Mouse (Mus musculus) MEL-GATA-1-ER (cell line): ENCODE results near the gene Taf9.

Source experiments
- DNase-seq: peaks from one replicate; pipeline ENCODE4 v3.0.0-alpha.2; 2012; ENCODE audit warnings: low read depth; ENCODE audit errors: extremely low read depth

Taf9 gene

DNA sequence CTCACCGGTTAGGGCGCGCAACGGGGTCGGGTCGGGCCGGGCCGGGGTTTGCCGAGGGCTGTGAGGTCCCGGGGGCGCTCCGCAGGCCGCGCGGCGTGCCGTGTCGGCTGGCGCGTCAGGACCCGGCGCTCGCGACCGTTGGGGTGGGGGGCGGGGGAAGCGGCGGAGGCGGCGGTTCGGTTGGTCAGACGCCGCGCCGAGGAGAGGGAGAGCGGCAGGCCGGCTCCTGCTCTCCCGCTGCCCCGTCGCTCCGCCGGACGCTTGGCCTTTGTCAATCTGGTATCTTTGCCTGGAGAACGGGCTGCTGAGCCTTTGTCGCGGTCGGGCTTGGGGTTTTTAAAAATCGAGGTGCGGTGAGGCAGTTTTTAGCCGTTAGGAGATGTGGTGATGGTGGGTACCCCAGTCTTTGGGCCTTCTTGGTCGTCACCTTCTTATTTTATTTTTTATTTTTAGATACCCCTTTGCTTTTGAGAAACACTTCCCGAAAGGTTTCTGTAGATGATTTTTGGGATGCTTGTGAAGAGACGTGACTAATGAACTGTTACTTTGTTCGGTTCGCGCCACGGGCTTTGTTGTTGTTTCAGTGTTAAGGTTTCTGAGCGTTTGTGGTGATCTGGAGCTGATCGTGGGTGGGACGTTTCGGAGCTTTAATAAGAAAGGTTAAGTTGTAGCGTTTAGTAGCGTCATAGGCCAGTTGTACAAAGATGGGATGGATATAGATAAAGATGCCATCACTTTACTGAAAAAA, at the start of gene Taf9:
Gene Taf9 (plus strand): TSS at position 141 of the 748 bp plus-strand sequence.
- DNase-seq: no peak

DNA sequence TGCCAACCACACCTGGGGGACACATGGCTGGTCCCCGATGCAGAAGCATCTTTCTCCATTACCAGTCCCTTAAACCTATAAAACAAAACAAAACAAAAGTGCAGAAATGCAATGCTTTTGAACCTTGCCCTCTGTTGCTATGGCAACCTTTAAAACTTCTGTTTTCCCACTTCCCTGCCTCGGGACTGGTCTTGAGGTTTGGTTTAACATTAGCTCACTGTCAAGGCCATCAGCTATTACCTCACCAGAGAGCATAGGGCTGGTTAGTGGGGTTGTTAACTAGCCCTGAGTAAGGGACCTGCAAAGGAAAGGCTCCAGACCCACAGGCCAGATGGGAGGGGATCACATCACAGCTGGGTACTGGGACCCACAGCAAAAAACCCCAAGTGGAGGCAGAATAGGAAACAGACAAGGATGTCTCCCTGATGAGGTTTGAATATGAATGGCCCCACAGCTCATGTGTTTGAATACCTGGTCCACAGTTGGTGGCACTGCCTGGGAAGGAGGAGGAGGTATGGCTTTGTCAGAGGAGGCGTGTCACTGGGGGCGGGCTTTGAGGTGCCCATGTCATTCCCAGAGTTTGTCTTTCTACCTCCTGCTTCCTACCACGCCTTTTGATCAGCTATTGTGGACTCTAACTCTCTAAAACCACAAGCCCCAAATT, 49.0 kb upstream of the Taf9 start:
- no peak for DNase-seq

DNA sequence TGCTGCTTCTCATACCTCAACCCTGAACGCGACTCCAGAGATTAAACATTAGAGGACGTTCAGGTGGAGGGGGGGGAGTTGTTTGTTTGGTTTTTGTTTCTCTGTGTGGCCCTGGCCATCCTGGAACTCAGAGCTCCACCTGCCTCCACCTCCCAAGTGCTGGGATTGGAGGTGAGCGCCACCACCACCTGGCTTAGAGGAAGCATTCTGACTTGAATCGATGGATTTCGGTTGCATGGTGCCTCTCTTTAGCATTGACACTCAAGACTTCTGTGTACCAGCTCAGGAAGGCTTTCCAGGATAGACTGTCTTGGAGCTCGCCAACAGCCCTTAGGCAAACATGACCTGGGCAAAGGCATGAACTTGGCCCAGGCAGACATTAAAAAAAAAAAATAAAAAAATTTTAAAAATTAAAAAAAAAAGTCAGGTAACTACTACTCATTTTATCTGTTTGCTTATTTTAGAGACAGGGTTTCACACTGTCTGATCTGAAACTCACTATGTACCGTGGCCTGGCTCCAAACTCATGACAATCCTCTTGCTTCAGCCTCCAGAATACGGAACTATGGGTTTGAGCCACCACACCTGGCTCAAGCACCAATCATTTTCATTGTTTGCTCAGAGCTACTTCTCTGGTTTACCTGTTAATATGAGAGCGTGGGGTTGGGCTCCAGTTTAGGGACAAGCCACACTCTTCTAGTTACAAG, 48.2 kb upstream of the Taf9 start:
- DNase-seq: no peak

DNA sequence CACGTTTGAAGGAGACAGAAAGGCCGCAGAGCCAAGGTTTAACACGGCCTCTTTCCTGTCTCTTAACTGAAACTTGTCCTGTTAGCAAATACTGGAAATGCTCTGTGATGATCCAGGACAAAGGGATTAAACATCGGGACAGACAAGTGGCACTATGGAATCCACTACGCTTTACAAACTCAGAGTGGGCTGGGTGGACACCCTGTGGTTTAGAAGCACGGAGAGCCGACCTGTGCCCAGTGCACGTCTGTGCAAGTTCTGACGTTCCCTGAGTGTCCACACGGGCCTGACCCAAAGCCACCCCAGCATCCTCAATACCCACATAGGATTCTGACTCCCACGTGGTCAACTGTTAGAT, 47.7 kb upstream of the Taf9 start:
- no peak for DNase-seq

DNA sequence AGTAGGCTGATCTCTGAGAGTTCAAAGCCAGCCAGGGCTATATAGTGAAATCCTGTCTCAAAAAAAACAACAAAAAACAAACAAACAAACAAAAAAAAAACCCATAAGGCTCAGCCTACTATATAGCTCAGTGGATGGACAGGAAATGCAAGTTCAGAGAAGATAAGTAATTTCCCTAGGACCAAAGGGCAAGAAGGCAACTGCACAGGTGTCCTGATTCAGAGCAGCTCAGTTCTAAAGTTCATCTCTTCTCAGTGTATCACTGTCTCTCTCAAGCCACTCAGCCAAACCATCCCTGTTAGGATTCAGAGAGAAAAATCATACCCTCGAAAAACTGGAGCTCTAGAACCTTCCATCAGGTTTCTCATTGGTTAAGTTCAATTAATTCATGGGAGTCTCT, 45.5 kb upstream of the Taf9 start:
- DNase-seq: no peak

DNA sequence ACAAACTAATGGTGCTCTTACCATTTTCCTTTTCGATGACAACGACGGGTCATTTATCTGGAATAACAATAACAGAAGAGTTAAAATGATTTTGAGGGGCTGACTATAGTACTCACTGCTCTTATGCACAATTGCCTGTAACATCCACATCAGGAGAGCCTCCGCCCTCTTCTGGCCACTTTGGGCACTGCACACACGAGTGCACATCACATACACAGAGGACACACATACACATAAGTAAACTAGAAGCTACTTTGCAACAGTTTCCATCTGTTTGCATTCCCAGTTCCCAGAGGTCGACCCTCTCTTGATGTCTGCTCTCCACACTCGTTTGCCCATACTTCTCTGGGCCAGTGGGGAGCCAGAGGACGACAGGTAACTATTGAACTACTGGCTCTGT, 43.6 kb upstream of the Taf9 start:
- peak; percentile 2 for DNase-seq

DNA sequence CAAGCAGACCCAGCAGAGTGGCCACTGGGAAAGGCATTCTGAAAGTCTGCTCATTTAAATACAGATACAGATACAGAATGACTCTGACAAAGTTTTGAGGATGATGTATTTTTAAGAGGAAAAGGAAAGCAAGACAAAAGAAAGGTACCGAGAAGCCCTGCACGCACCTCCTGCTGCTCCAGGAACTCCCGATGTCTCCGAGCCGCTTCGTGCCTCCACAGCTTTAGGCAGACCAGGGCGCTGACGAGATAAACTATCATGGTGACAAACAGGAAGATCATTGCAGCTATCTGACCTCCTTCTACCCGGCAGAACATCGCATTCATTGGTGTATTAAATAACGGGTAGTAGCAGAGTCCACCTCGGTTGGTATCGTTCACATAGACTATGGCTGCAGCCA, 40.1 kb upstream of the Taf9 start:
- DNase-seq: no peak

DNA sequence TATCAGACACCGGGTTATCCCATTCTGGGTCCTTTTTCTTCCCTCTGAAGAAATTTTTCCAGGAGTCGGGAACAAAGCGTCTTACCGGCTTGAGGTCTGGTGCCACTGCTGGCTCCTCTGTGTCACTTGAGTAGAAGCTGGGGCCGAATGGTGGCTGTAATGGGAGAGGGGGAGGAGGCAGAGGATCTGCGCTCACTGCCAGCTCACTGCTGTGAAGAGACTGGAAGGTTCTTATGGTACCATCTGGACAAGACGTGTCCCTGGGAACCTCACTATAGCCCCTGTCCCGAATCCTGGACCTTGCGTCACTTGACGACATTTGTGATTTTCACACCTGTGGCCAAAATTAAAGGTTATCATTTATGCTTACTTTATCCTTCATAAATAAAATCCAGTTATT, 39.1 kb upstream of the Taf9 start:
- DNase-seq: no peak

DNA sequence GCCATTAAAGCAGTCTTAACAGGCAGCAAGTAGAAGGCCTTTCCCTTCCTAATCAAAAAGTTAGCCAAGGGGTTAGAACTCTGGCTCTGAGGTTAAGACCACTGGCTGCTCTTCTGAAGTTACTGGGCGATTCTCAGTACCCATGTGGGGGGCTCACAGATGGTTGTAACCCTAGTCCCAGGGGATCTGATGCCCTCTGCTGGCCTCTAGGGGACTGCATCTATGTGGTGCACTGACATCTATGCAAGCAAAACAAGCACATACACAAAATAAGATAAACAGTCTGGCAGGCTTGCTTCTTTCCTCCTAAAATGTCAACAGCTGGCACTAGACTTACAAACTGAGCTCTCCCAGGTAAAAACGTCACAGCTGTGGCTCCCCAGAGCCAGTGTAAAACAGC, 38.5 kb upstream of the Taf9 start:
- DNase-seq: peak; percentile 16

DNA sequence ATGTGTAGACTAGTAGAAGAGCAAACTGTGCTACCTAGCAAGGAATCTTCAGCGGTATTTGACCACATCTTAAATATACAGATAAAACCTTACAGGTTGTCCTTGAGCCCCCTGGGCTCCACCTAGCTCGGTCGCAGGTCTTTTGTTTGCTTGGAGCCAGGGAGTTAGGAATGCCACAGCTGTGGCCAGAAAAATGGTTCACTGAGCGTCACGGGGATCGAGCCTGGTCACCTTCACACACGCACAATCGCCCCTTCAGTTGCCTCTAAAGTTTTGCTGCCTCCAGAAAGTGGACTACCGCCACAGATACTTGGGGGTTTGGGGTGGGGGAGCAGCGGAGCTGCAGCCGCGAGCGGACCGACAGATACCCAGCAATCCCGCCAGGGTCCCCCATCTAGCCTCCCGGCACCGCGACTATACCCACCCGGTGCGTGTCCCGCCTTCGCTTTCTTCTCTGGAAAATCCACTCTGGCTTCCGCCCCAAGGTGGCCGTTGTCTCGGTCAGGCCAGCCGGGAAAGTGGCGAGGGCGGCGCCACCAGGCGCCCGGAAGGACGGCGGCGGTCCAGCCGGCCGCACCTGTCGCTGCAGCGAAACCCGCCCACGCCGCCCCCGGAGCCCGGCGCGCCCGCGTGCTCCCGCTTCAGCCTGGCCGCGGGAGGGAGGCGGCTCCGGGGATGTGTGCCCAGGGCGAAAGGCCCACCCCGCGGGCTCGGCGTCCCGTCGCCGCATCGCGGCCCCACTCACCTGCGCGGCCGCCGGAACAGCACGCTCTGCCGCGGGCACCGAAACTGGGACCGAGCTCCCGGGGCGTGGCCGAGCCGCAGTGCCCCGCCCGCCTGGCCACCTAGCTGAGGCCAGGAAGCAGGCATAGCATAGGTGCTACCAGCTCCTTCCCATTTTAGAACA, 34.9 kb upstream of the Taf9 start, which contains the start of gene Marveld2:
Gene Marveld2 (minus strand): TSS at position 791 of the 907 bp plus-strand sequence.
- DNase-seq: no peak

DNA sequence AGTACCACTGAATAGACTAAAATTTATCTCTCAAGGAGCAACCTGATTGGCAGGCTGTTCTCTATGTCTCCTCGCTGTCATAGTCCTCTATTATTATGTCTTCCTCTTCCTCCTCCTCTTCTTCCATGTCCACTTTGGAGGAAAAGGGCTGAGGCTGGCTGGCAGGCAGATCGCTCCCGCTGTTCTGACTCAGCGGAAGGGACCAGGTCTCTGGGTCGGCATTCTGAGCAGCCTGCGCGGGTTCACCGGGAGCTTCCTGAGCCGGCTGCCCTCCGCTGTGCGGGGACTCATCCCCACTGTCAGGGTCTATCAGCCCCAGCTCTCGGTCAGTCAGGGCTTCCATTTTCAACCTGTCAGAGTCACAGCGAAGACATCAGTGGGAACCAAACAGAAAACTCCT, 33.8 kb upstream of the Taf9 start:
- DNase-seq: no peak

DNA sequence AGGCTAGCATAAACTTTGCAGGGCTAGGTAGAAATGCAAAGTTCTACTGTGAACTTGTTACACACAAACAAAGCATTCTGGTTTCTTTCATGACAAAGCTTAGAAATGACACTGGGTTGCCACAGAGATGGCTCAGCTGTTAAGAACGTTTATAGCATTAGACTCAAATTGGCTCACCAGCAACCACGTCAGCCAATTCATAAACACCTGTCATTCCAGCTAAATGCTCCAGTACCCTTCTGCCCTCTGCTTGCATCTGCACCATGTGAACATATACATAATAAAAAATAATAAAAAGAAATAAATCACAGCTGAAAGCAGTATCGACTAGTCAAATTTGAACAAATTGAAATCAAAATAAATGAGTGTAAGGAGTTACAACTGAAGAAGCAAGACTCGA, 29.1 kb upstream of the Taf9 start:
- DNase-seq: no peak

DNA sequence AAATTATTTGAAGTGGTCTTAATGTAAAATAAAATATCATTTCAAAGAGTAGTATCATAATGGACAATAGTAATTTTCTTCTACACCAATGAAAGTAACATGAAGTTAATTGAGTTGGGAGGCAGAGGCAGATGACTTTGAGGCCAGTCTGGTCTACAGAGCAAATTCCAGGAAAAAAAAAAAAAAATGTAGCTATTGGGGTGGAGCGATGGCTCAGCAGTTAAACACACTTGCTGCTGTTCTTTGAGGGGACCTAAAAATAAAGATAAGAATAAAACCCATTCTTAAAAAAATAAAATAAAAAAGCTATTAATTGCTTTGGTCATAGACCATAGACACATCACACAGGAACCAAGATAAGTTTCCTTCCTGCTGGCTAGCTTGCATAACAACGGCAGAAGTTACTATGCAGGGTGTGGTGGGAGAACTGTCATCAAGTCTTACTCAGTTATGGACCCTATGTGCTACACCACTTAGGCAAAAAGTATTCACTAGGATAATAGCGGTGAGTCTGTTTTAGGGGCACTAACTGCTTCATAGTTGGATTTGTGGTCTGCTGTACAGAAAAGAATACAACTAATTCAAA, 17.2 kb upstream of the Taf9 start:
- peak; percentile 85 for DNase-seq

DNA sequence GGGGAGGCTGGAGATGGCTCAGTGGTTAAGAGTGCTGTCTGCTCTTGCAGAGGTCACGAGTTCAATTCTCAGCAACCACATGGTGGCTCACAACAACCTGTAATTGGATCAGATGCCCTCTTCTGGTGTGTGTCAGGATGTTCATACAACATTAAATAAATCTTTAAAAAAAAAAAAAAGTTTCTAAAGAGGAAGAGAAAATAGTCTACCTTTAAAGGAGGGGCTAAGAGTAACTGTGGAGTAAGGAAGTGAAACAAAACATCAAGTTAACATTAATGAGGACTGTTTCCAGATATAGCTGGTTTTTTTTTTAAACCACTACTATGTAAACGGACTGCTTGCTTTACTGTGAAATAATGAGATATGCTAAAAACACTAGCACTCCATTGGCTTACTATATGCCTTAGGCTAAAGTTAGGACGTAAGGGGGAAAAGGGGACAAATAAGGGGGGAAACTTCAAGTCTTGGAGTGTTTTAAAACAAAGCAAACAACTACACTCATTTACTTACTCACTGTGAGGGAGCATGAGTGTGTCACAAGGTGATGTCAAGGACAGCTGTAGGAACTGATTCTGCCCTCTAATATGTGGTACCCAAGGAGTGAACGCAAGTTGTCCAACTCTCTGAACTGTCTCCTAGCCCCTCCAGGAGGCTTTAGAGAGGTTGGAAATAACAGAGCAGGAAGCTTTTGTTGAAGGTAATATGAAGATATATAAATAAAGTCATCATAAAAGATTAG, 8.7 kb upstream of the Taf9 start:
- no peak for DNase-seq

DNA sequence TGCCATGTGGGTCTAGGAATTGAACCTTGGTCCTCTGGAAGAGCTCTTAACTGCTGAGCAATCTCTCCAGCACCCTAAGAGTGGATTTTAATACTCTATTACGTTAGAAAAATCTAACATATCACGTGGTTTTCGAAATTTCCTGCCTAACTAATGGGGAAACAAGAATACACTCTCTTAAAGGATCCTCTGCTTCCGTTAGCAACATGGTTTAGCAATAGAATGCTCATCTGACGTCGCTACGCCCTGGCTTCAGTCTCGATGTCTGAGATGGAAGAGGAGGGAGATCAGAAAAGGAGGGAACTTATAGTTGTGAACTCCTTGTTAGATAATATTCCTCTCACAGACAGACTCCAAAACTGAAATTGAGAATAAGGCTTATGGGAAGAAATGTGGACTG, 3.2 kb upstream of the Taf9 start:
- DNase-seq: no peak

DNA sequence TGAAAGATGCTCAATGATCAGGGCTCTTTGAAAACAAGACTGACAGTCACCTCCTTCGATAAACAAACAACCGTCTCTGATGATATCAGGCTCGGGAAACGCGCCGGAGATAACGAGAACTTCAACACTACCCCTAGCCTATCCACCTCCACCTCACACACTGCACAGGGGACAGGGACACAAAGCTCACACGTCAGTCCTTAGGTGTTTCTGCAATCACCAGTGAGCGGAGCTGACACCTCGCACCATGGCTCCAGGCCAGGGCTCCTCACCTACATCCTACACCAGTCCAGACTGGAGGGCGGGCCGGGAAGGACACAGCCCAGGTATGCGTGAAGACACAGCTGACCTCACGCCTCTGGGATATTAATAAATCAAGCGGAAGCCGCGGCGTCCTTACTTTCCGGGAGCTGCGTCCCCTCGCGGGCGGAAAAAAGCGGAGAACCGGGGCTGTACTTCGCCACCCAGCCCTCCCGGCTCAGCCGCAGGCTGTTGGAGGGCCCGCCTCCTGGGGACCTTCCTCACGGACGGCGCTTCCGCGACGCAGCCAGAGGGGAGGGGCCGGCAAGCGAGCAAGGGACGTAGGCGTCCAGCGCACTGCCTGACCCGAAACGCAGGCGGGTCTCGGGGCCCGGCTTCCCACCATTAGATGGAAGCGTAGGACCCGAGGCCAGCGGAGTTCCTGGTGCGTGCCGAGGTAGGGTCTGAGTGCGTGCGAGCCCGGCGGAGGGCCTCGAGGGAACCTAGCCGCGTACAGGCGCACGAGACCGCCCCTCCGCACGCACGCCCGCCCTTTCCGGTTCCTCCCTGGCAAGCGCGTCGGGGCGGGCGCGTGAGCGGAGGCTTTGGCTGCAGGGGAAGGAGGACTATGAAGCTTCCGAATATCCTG, 585 bp upstream of the Taf9 start, which contains the start of the genes Ak6 and Rad17:
Gene Ak6 (plus strand): TSS at position 430 of the 889 bp plus-strand sequence.
Gene Rad17 (minus strand): TSS at position 502 of the 889 bp plus-strand sequence.
- DNase-seq: peak; percentile 70

DNA sequence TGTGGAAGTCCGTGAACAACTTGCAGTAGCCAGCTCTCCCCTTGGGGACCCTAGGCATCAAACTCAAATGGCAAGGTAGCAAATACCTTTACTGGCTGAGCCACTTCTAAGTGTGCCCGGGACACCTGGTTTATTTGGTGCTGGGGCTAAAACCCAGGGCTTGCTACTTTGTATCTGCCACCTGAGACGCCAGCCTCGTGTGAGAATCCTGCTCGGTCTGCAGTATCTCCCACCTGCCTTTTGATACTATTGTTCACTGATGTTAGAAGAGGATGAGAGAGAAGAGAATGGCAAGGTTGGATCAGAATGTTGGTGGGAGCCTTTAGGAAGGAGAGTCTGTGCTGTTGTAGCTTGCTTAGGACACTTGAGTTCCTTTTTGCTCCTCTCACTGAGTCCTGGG, 6.7 kb downstream of the Taf9 start:
- DNase-seq: no peak

DNA sequence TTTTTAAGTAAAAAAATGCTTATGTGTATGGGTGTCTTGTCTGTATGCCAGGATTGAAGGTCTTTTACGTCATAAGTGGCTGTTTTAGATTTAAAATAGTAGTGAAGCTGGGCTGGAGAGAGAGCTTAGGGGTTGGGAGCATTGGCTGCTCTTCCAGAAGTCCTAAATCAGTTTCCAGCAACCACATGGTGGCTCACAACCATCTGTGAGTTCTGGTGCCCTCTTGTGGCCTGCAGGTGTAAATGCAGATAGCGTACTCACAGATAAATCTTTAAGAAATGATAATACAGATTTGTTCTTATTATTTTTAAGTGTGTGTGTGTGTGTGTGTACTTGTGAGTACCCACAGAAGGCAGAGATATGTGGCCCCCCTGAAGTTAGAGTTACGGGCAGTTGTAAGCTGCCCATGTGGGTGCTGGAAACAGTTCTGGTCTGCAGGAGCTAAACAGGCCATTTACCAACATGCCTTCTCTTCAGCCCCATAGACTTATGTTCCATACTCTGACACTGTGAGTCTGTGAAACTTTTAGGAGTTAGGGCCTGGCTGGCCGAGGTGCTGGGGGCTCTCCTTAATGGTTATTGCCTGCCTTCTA, 8.6 kb downstream of the Taf9 start:
- DNase-seq: peak; percentile 43
